Mouse (Mus musculus): ENCODE data around the gene Ntmt1.

- no peak for TF ChIP-seq CTCF (conservative IDR thresholded peaks at IDR 0.05; ENCODE audit: insufficient read depth, insufficient read length, low read depth, low read length)
- TF ChIP-seq POLR2A (IDR thresholded peaks at IDR 0.05; ENCODE audit: low read depth, low read length): no peak
Measured at GRCm38 (mm10) chr2:30819873-30820272, 12.2 kb downstream of the Ntmt1 start.

Data from kidney, adult 2 months (tissue).